Mouse (Mus musculus): ENCODE measurements around the gene Lrp6. TPM values are rescaled to one million over a fixed set of nuclear protein-coding genes. Genes with fewer than 3 reads are reported as not detected.
A peak's percentile ranks its signal among the peaks of the same experiment; 100 is the strongest.

Lrp6 gene
- 23.0 and 26.4 TPM in 2 replicates for polyA plus RNA-seq (2014; fragmentation: Nextera tagmentation; extraction: Ambion mirVana)

DNA sequence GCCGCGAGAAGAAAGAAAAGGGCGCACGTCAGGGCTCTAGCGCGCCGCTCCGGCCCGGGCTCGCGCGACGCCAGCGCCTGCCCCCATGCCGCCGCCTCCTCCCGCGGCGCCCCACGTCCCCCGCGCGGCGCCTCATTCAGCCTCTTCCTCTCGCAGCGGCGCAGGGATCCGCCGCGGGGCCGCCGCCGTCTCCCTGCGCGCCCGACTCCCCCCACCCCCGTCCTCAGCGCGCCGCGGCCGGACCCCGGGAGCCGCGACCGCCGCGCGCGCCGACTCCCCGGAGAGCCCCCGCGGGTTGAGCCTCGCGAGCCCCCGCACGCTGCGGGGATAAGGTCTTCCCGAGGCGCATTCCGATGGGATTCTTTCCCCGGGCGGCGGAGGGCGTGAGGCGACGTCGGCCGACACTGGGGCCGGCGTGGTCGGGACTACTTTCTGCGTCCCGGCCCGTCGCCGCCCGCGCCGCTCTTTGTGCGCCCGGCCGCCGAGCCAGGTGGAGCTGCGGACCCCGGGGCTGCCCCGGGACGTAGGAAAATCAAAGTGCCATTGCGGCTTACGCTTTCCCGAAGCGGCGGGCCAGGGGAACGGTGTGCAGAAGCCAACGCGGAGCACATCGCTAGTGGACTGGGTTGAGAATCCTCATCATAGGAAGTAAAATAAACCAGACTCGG lies at the start of gene Lrp6:
Lrp6 (minus strand) TSS at position 148 of the 668 bp plus-strand sequence.
- Histone ChIP-seq H3K9me3 (ENCODE audit: control insufficient read depth, low read length) (0 out of 2 replicates have a peak, but pooled peaks cover 5% of the 10 kb centered on the region), H3K9ac (ENCODE audit: low read length) (peak within 1 kb of the TSS; percentile 99), H3K27ac (replicated peaks in 1 of 2; ENCODE audit: control insufficient read depth in 1 of 2, insufficient read depth in 1 of 2, low read depth in 2 of 2, low read length in 2 of 2) (peak within 1 kb of the TSS; percentile 94 to 98), H3K4me1 (ENCODE audit: control insufficient read depth in 2 of 2, insufficient read depth in 2 of 2, low read length in 2 of 2) (peaks cover 4 to 20% of the 10 kb centered on the region in 2 experiments; a peak in 3 of 4 replicates), H3K27me3 (ENCODE audit: control insufficient read depth, insufficient read depth, low read length) (no peaks in the 10 kb centered on the region), H3K4me2 (ENCODE audit: low read length) (peak within 1 kb of the TSS; percentile 94), H3K4me3 (ENCODE audit: control insufficient read depth in 1 of 2, insufficient read depth in 1 of 2, low read depth in 1 of 2, low read length in 2 of 2) (peak within 1 kb of the TSS; percentile 93 to 96), H3K36me3 (ENCODE audit: control insufficient read depth, insufficient read depth, low read length) (no peaks in the 10 kb centered on the region)
- peak; percentile 91 for ATAC-seq (ENCODE audit: insufficient number of reproducible peaks, insufficient read depth, low FRiP score, low read depth)
- under 1% methylated on average over 78 of the region's 99 CpGs for WGBS

DNA sequence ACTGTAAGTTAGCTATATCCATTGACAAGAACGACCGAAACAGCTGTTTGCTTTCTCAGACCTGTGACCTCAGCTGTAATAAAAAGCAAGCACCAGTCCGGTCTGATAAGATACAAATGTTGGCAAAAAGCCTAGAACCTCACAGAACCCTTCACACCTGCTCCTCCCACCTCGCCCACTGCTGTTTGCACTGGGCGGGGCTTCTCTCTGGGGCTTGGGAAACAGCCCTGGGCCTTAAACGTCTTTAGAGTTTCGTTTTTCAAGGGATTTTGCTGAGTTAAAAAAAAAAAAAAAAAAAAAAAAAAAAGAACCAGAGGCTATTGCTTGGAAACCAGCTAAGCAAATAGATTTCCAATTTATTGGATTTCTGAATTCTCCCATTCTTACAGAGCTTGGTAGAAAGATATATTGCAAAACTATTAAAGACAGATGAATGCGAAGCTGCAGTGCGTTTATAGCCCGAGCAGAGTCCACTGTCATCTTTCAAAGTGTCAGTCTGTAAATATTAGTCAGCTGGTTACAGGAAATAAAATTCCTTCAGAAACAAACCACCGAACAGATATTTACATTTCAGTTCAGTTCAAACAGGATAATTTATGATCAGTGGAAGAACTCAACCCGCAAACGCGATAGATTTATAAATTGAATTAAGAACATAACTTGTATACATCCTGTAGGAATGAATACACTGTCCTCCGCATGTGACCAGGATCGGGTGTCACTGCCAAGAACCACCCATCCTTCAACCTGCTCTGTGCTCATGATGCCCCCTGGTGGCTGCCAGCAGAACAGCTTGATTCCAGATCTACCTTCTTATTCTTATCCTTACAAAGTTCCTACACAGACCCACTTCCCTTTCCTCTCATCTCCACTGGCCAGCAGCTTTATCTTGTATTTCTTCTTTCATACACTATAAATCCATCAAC lies 48.2 kb upstream of the Lrp6 start:
- Histone ChIP-seq H3K4me3 (ENCODE audit: control insufficient read depth in 1 of 2, insufficient read depth in 1 of 2, low read depth in 1 of 2, low read length in 2 of 2) (peak overlapping the region in 1 of 2 experiments; percentile 23; a peak in 2 of 4 replicates), H3K27ac (replicated peaks in 1 of 2; ENCODE audit: control insufficient read depth in 1 of 2, insufficient read depth in 1 of 2, low read depth in 2 of 2, low read length in 2 of 2) (peak overlapping the region in 1 of 2 experiments; percentile 50; a peak in 1 of 4 replicates), H3K9me3 (ENCODE audit: control insufficient read depth, low read length) (no peaks in the 10 kb centered on the region), H3K36me3 (ENCODE audit: control insufficient read depth, insufficient read depth, low read length) (peaks cover 4% of the 10 kb centered on the region), H3K9ac (ENCODE audit: low read length) (no peak overlapping the region), H3K27me3 (ENCODE audit: control insufficient read depth, insufficient read depth, low read length) (no peaks in the 10 kb centered on the region), H3K4me2 (ENCODE audit: low read length) (peak overlapping the region; percentile 62), H3K4me1 (ENCODE audit: control insufficient read depth in 2 of 2, insufficient read depth in 2 of 2, low read length in 2 of 2) (peaks cover 7 to 18% of the 10 kb centered on the region in 2 experiments)
- peak; percentile 86 for ATAC-seq (ENCODE audit: insufficient number of reproducible peaks, insufficient read depth, low FRiP score, low read depth)
- 7% methylated on average over 16 of the region's 16 CpGs for WGBS

DNA sequence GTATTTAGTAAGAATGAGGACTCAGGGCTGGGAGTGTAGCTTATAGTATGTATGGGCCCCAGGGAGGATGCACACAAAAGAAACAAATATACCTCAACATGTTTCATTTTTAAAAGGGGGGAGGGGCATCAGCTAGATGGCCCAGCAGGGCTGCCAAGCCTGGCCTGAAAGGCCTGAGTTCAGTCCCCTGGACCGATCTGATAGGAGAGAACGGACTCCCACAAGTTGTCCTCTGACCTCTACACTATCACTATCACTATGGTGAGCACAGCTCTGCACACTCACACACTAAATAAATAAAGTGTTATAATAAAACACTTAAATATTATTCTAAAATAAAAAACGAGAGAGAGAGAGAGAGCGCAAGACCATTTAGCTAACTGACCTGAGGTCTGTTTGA lies 47.6 kb upstream of the Lrp6 start:
- WGBS: 38% methylated on average over 4 of the region's 4 CpGs
- H3K4me3 ChIP-seq (ENCODE audit: control insufficient read depth in 1 of 2, insufficient read depth in 1 of 2, low read depth in 1 of 2, low read length in 2 of 2): 0 out of 4 replicates have a peak overlapping the region, but pooled peaks of 1 of the 2 experiments have one; percentile 23

DNA sequence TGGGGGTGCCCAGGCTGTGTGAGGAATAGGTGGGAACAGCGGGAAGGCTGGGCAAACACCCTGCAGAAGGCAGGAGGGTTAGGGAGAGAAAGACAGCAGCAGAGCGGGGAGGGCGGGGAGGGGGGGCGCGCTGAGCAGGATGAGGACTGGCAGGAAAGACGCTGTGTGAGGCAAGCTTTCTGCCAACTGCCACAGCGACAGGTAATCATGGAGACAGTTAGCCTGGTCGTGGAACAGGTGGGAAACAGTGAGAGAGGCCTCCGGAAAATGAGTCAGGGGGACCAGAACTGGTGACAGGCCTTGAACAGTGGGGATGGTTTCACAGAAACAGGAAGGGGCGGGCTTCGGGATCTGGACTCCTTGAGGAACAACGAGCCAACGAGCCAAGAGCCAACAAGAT lies 45.1 kb upstream of the Lrp6 start:
- H3K4me2 ChIP-seq (ENCODE audit: low read length): no peak overlapping the region
- H3K4me1 ChIP-seq (ENCODE audit: control insufficient read depth in 2 of 2, insufficient read depth in 2 of 2, low read length in 2 of 2): peaks cover 7 to 18% of the 10 kb centered on the region in 2 experiments
- no peak overlapping the region for H3K9ac ChIP-seq (ENCODE audit: low read length)
- 63% methylated on average over 13 of the region's 13 CpGs for WGBS
- H3K4me3 ChIP-seq (ENCODE audit: control insufficient read depth in 1 of 2, insufficient read depth in 1 of 2, low read depth in 1 of 2, low read length in 2 of 2): no peak overlapping the region
- H3K27me3 ChIP-seq (ENCODE audit: control insufficient read depth, insufficient read depth, low read length): no peaks in the 10 kb centered on the region
- ATAC-seq (ENCODE audit: insufficient number of reproducible peaks, insufficient read depth, low FRiP score, low read depth): no peak
- peaks cover 7% of the 10 kb centered on the region for H3K36me3 ChIP-seq (ENCODE audit: control insufficient read depth, insufficient read depth, low read length)
- H3K27ac ChIP-seq (replicated peaks in 1 of 2; ENCODE audit: control insufficient read depth in 1 of 2, insufficient read depth in 1 of 2, low read depth in 2 of 2, low read length in 2 of 2): no peak overlapping the region
- no peaks in the 10 kb centered on the region for H3K9me3 ChIP-seq (ENCODE audit: control insufficient read depth, low read length)

More for the DNA sequence above, 47.6 kb upstream of the Lrp6 start:
- H3K4me1 ChIP-seq (ENCODE audit: control insufficient read depth in 2 of 2, insufficient read depth in 2 of 2, low read length in 2 of 2): peaks cover 7 to 18% of the 10 kb centered on the region in 2 experiments
- peak; percentile 29; the same call in 1 of the 2 replicates for ATAC-seq (ENCODE audit: insufficient number of reproducible peaks, insufficient read depth, low FRiP score, low read depth)
- no peaks in the 10 kb centered on the region for H3K27me3 ChIP-seq (ENCODE audit: control insufficient read depth, insufficient read depth, low read length)
- H3K4me2 ChIP-seq (ENCODE audit: low read length): peak overlapping the region; percentile 62
- no peaks in the 10 kb centered on the region for H3K9me3 ChIP-seq (ENCODE audit: control insufficient read depth, low read length)
- H3K27ac ChIP-seq (replicated peaks in 1 of 2; ENCODE audit: control insufficient read depth in 1 of 2, insufficient read depth in 1 of 2, low read depth in 2 of 2, low read length in 2 of 2): peak overlapping the region in 1 of 2 experiments; percentile 50; a peak in 1 of 4 replicates
- peaks cover 7% of the 10 kb centered on the region for H3K36me3 ChIP-seq (ENCODE audit: control insufficient read depth, insufficient read depth, low read length)
- H3K9ac ChIP-seq (ENCODE audit: low read length): 0 out of 2 replicates have a peak overlapping the region, but pooled peaks have one; percentile 21

DNA sequence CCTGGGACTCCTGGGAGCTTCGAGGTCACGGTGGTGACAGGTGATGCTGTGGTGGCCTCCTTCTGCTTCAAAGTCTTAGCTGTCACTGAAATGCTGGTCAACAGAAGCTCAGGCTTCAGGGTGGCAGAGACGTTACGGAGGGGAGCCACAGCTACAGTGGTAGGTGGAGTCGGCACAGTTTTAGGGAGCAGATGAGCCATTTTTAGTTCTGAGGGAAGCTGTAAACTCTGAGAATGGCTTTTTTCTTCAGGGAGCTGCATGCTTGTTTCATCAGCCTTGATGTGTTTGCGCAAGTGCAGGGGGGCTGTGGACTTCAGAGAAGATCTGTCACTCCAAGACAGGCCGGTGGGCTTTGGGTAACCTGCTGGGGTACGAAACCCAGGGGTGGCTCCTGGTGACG lies 43.6 kb upstream of the Lrp6 start:
- Histone ChIP-seq H3K27ac (replicated peaks in 1 of 2; ENCODE audit: control insufficient read depth in 1 of 2, insufficient read depth in 1 of 2, low read depth in 2 of 2, low read length in 2 of 2) (no peak overlapping the region), H3K36me3 (ENCODE audit: control insufficient read depth, insufficient read depth, low read length) (peaks cover 7% of the 10 kb centered on the region), H3K27me3 (ENCODE audit: control insufficient read depth, insufficient read depth, low read length) (no peaks in the 10 kb centered on the region), H3K9me3 (ENCODE audit: control insufficient read depth, low read length) (no peaks in the 10 kb centered on the region), H3K4me2 (ENCODE audit: low read length) (no peak overlapping the region), H3K4me3 (ENCODE audit: control insufficient read depth in 1 of 2, insufficient read depth in 1 of 2, low read depth in 1 of 2, low read length in 2 of 2) (no peak overlapping the region), H3K9ac (ENCODE audit: low read length) (no peak overlapping the region), H3K4me1 (ENCODE audit: control insufficient read depth in 2 of 2, insufficient read depth in 2 of 2, low read length in 2 of 2) (peaks cover 7 to 18% of the 10 kb centered on the region in 2 experiments)
- ATAC-seq (ENCODE audit: insufficient number of reproducible peaks, insufficient read depth, low FRiP score, low read depth): no peak
- 81% methylated on average over 9 of the region's 9 CpGs for WGBS

DNA sequence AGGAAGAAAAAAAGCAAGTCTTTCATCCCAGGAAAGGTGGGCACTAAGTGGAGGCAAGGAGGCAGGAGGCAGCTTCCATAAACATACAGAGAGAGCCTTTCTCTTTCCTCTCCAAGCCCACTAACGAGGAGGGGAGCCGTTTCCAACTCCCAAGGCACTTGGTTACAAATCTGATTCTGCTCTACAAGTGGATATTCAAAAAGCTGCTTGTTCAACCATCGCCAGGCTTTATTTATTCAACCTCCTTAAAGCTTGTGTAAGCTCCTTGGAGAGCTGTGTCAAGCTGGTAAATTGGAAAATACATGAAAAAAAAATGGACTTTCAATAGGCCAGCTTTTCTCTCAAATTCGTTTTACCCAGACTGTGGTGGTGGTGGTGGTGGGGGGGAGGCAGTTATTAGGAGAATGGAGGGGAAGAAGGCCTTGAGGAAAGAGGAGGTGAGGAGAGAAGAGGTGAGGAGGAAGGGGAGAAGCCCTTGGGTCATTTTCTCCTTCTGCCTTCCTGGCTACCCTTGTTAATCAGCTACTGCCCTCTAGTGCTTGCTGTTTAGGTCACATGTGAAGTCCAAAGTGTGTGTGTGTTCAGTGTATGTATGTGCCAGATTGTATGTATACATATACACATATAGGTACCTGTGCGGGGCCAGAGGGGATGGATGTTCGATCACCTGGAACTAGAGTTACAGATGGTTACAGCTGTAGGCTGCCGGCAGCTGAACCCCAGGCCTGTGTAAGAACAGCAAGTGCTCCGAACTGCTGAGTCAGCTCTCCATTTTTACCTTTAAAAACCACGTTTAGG lies 40.4 kb upstream of the Lrp6 start:
- Histone ChIP-seq H3K4me2 (ENCODE audit: low read length) (no peak overlapping the region), H3K4me1 (ENCODE audit: control insufficient read depth in 2 of 2, insufficient read depth in 2 of 2, low read length in 2 of 2) (peaks cover 2 to 3% of the 10 kb centered on the region in 2 experiments; a peak in 2 of 4 replicates), H3K36me3 (ENCODE audit: control insufficient read depth, insufficient read depth, low read length) (peaks cover 7% of the 10 kb centered on the region), H3K9me3 (ENCODE audit: control insufficient read depth, low read length) (no peaks in the 10 kb centered on the region), H3K9ac (ENCODE audit: low read length) (no peak overlapping the region), H3K27me3 (ENCODE audit: control insufficient read depth, insufficient read depth, low read length) (no peaks in the 10 kb centered on the region), H3K27ac (replicated peaks in 1 of 2; ENCODE audit: control insufficient read depth in 1 of 2, insufficient read depth in 1 of 2, low read depth in 2 of 2, low read length in 2 of 2) (no peak overlapping the region), H3K4me3 (ENCODE audit: control insufficient read depth in 1 of 2, insufficient read depth in 1 of 2, low read depth in 1 of 2, low read length in 2 of 2) (no peak overlapping the region)
- 56% methylated on average over 9 of the region's 9 CpGs for WGBS
- no peak for ATAC-seq (ENCODE audit: insufficient number of reproducible peaks, insufficient read depth, low FRiP score, low read depth)

DNA sequence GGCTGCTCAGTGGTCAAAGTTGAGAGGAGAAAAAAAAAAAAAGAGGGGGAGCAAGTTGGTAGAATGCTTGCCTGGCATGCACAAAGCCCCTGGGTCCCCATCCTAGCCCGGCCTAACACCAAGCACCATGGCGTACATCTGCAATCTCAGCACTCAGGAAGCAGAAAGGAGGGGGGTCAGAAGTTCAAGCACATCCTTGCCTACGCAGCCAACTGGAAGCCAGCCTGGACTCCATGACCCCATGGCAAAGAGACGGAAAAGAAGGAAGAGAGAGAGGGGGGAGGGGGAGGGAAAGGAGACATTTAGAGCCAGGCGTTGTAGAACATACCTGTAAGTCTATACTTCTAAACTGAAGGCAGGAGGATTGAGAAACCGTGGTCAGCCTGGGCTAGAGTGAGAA lies 39.8 kb upstream of the Lrp6 start:
- peaks cover 7% of the 10 kb centered on the region for H3K36me3 ChIP-seq (ENCODE audit: control insufficient read depth, insufficient read depth, low read length)
- 57% methylated on average over 6 of the region's 6 CpGs for WGBS
- H3K4me3 ChIP-seq (ENCODE audit: control insufficient read depth in 1 of 2, insufficient read depth in 1 of 2, low read depth in 1 of 2, low read length in 2 of 2): no peak overlapping the region
- H3K4me2 ChIP-seq (ENCODE audit: low read length): no peak overlapping the region
- ATAC-seq (ENCODE audit: insufficient number of reproducible peaks, insufficient read depth, low FRiP score, low read depth): no peak
- no peak overlapping the region for H3K9ac ChIP-seq (ENCODE audit: low read length)
- no peaks in the 10 kb centered on the region for H3K4me1 ChIP-seq (ENCODE audit: control insufficient read depth in 2 of 2, insufficient read depth in 2 of 2, low read length in 2 of 2)
- no peaks in the 10 kb centered on the region; the same call in 1 of the 2 replicates for H3K27me3 ChIP-seq (ENCODE audit: control insufficient read depth, insufficient read depth, low read length)
- H3K27ac ChIP-seq (replicated peaks in 1 of 2; ENCODE audit: control insufficient read depth in 1 of 2, insufficient read depth in 1 of 2, low read depth in 2 of 2, low read length in 2 of 2): no peak overlapping the region
- no peaks in the 10 kb centered on the region for H3K9me3 ChIP-seq (ENCODE audit: control insufficient read depth, low read length)

Data from heart, embryonic 14.5 days (tissue).